Mouse (Mus musculus) G1E (cell line): ENCODE results near the gene B9d1. TPM values are rescaled to one million over a fixed set of nuclear protein-coding genes. Genes with fewer than 3 reads are reported as not detected.

Experiments
- ATAC-seq: 2 replicates; pipeline ENCODE4 v1.8.0; 2016; ENCODE audit warnings: mild to moderate bottlenecking; ENCODE audit not compliant: insufficient number of reproducible peaks, poor library complexity, low FRiP score, severe bottlenecking; ENCODE audit errors: extremely low read depth
- DNase-seq: peaks from one replicate; pipeline ENCODE4 v3.0.0; 2012; ENCODE audit warnings: low spot score
- H3K27me3 ChIP-seq: 2 replicates; pipeline ENCODE4 v1.6.1; 2012; ENCODE audit warnings: mild to moderate bottlenecking, low read length, inconsistent platforms; ENCODE audit not compliant: insufficient read depth
- H3K36me3 ChIP-seq: replicated peaks from 2 replicates; pipeline ENCODE3; 2012; ENCODE audit warnings: mild to moderate bottlenecking, inconsistent platforms
- H3K4me1 ChIP-seq: 2 replicates; pipeline ENCODE4 v1.6.1; 2012; ENCODE audit warnings: low read depth, low read length, inconsistent platforms, mixed read lengths; ENCODE audit not compliant: insufficient read depth
- H3K4me3 ChIP-seq: 2 replicates; pipeline ENCODE4 v1.5.1; 2012; ENCODE audit warnings: low read depth, mild to moderate bottlenecking, inconsistent platforms, low read length, moderate library complexity, mixed read lengths
- H3K9me3 ChIP-seq: replicated peaks from 2 replicates; pipeline ENCODE4 v1.6.1; 2012; ENCODE audit warnings: inconsistent platforms
- CTCF ChIP-seq: IDR thresholded peaks from 2 replicates; pipeline ENCODE4 v1.5.1; 2012; ENCODE audit warnings: low read depth, low read length, inconsistent platforms, mixed read lengths
- GATA1 ChIP-seq: IDR thresholded peaks from 2 replicates; pipeline ENCODE4 v1.6.1; 2012; ENCODE audit warnings: borderline replicate concordance, low read length, inconsistent platforms, mixed read lengths
- GATA2 ChIP-seq: IDR thresholded peaks from 2 replicates; pipeline ENCODE4 v1.6.1; 2012; ENCODE audit warnings: low read depth, low read length, inconsistent platforms, borderline replicate concordance
- POLR2AphosphoS5 ChIP-seq: IDR thresholded peaks from 2 replicates; pipeline ENCODE4 v1.6.1; 2012; ENCODE audit warnings: low read depth, low read length, inconsistent platforms; ENCODE audit not compliant: insufficient replicate concordance
- TAL1 ChIP-seq: conservative IDR thresholded peaks from 2 replicates; pipeline ENCODE4 v1.6.1; 2012; ENCODE audit warnings: low read depth, low read length, inconsistent platforms, mixed read lengths
- polyA plus RNA-seq: library from polyadenylated mRNA; stranded (reverse); fragments of >175 nt; gene quantifications from 2 replicates; pipeline ENCODE4 v1.2.3, GENCODE M21; 2012
- total RNA-seq, 2 experiments: library from RNA; stranded (forward) in 1 of 2; stranded (reverse) in 1 of 2; fragments of 200-1000 nt in 1 of 2; fragments of >200 nt in 1 of 2; fragmentation: Nextera tagmentation in 1 of 2; gene quantifications; 2 replicates each; pipeline ENCODE4 v1.2.3; 2014 to 2017

The B9d1 gene
- total and polyA plus RNA-seq, 3 experiments, result 9.6 to 28.2 (median 11.2) TPM

- Histone ChIP-seq H3K27me3 (peaks cover 29% of the 10 kb centered on the region), H3K4me1 (peaks cover 5% of the 10 kb centered on the region), H3K9me3 (no peaks in the 10 kb centered on the region), H3K4me3 (no peak within 1 kb of the TSS), H3K36me3 (peaks cover 26% of the 10 kb centered on the region)
- DNase-seq (no peak), ATAC-seq (no peak)
- TF ChIP-seq TAL1 (no peak), GATA1 (no peak), POLR2AphosphoS5 (no peak), CTCF (no peak), GATA2 (no peak)
Observed at GRCm38 (mm10) chr11:61484613-61485540, 20.1 kb upstream of the B9d1 start, which contains the start of gene Mfap4. Gene Mfap4, plus strand, starts transcription at chr11:61485431.

DNA sequence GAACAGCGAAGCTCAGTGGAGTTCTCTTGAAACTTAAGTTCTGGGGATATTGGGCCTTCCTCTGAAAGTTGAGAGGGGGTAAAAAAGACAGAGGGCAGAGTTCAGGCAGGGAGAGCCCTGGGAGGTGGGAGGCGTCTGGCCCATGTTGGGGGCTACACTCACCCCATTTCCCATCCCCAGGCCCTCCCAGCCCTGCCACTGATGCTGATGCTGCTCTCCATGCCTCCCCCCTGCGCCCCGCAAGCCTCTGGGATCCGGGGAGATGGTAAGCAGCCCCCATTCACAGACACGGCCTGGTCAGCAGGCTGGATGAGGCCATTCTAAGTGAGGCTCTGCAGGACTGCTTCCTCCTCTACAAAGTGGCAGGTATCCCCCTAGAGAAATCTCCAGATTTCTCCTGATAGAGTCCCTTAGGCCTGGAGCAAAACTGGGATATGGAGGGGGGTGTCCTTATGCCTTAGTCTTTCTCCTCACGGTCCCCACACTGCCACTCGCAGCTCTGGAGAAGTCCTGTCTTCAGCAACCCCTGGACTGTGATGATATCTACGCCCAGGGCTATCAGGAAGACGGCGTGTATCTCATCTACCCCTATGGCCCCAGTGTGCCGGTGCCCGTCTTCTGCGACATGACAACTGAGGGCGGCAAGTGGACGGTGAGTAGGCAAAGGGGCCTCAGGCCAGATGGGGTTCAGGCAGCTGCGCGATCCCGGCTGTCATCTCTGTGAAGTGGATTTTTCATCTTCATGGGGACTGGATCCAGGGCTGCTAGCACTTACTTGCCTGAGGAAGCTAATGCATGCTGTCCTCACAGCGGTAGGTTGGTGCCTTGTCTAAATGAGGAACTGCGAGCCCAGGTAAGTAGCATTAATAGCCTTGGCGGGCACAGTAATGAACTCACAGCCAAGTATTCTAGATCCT, 19.1 kb upstream of the B9d1 start:
- TF ChIP-seq GATA2, result no peak

DNA sequence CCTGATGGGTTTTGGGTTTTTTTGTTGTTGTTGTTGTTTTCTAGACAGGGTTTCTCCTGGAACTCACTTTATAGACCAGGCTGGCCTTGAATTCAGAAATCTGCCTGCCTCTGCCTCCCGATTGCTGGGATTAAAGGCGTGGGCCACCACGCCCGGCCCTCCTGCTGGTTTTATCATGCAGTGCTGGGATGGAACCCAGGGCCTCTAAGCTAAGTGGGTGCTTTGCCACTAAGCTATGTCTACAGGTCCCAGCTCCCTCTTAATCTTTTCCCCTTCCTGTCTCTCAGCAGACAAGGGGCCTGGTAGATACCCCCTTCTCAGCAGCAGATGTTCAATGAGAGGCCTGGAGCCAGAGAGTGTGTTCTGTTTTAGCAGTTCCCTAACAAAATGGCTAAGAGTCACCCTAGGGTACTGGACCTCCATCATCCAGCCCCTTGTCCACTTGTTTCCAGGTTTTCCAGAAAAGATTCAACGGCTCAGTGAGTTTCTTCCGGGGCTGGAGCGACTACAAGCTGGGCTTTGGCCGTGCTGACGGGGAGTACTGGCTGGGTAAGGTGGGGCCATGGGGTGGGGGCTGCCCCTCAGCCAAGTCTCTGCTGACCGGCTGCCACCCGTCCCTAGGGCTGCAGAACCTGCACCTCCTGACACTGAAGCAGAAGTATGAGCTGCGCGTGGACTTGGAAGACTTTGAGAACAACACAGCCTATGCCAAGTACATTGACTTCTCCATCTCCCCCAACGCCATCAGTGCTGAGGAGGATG, 18.3 kb upstream of the B9d1 start:
- DNase-seq (no peak), ATAC-seq (no peak)
- H3K27me3 ChIP-seq, result peaks cover 24% of the 10 kb centered on the region
- peaks cover 5% of the 10 kb centered on the region for H3K4me1 ChIP-seq
- H3K36me3 ChIP-seq, result peaks cover 43% of the 10 kb centered on the region
- TF ChIP-seq TAL1 (no peak), GATA1 (no peak), POLR2AphosphoS5 (no peak), CTCF (no peak), GATA2 (no peak)
- H3K9me3 ChIP-seq, result no peaks in the 10 kb centered on the region
- no peak overlapping the region for H3K4me3 ChIP-seq

More for the DNA sequence above, 19.1 kb upstream of the B9d1 start:
- no peak overlapping the region for H3K4me3 ChIP-seq
- peaks cover 35% of the 10 kb centered on the region for H3K36me3 ChIP-seq
- H3K4me1 ChIP-seq, result peaks cover 7% of the 10 kb centered on the region
- H3K27me3 ChIP-seq, result peaks cover 29% of the 10 kb centered on the region
- DNase-seq, result no peak
- no peak for ATAC-seq
- no peaks in the 10 kb centered on the region for H3K9me3 ChIP-seq

DNA sequence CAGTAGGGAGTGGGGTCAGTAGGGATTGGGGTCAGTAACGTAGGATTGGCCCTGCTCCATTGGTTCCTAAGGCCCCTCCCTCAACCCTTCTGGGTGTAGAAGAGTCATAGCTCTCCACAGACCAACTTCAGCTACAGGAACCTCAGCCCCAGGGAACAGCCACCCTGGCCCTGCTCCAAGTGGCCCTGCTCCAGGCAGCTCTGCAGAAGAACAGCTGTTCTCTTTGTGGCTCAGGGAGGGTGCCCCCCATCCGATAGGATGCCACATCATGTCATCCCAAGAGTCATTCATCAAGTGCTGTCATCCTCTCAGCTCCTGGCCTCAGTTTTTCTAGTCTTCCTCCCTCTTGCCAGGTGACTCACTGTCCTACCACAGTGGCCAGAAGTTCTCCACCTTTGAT, 17.5 kb upstream of the B9d1 start:
- DNase-seq, result no peak
- no peak for ATAC-seq
- no peaks in the 10 kb centered on the region for H3K9me3 ChIP-seq
- peaks cover 23% of the 10 kb centered on the region for H3K27me3 ChIP-seq
- H3K36me3 ChIP-seq, result peaks cover 50% of the 10 kb centered on the region
- no peak for TF ChIP-seq GATA2
- no peak for TF ChIP-seq TAL1
- TF ChIP-seq POLR2AphosphoS5, result no peak
- TF ChIP-seq GATA1, result no peak
- H3K4me1 ChIP-seq, result 0 out of 2 replicates have a peak, but pooled peaks cover 3% of the 10 kb centered on the region
- no peak overlapping the region for H3K4me3 ChIP-seq

DNA sequence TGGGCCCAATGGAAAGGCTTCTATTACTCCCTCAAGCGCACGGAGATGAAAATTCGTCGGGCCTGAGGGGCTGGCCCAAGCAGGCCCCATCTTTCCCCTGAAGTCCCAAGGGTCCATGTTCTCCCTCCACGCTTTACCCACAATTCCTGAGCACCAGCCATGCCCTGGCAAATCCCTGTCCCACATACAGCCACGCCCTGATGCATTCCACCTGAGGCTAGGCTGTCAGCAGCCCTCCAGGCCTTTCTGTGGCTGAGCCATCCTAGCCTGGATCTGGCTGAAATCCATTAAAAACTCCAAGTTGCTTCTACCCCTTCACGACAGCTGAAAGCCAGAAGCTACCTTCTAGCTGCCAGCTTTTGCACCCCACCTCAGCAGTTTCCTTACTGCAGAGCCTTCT, 17.0 kb upstream of the B9d1 start:
- DNase-seq (no peak), ATAC-seq (no peak)
- peaks cover 22% of the 10 kb centered on the region for H3K27me3 ChIP-seq
- peaks cover 56% of the 10 kb centered on the region for H3K36me3 ChIP-seq
- peaks cover 7% of the 10 kb centered on the region for H3K4me1 ChIP-seq
- no peak overlapping the region for H3K4me3 ChIP-seq
- TF ChIP-seq GATA2 (no peak), GATA1 (no peak), CTCF (no peak)
- no peaks in the 10 kb centered on the region for H3K9me3 ChIP-seq

DNA sequence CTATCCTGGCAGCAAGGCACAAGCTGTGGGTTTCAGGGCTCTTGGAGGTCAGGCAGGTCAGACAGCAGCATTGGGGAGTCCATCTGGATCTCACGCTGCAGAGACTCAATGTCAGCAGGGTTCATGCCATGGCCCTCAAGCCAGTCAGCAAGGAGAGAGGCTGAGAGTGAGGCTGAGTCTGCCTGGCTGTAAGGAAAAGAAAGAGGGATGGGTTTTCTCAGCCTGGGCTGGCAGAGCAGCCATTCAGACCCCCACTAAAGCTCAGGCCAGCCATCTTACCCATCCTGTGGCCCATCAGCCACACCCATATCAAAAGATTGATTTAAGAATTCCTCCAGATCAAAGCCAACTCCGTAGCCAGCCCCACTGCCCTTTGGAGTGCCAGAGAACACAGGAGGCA, 15.9 kb upstream of the B9d1 start:
- H3K36me3 ChIP-seq, result peaks cover 58% of the 10 kb centered on the region
- TF ChIP-seq POLR2AphosphoS5 (no peak), TAL1 (no peak), GATA1 (no peak), GATA2 (no peak), CTCF (no peak)
- peaks cover 17% of the 10 kb centered on the region for H3K27me3 ChIP-seq
- DNase-seq (no peak), ATAC-seq (no peak)
- H3K4me1 ChIP-seq, result peaks cover 16% of the 10 kb centered on the region
- no peaks in the 10 kb centered on the region for H3K9me3 ChIP-seq
- no peak overlapping the region for H3K4me3 ChIP-seq
